Mouse (Mus musculus) neural tube, embryonic 12.5 days (tissue): ENCODE measurements around the gene Syde1. TPM values are rescaled to one million over a fixed set of nuclear protein-coding genes. Genes with fewer than 3 reads are reported as not detected.

ENCODE experiments used
- ATAC-seq: fragments of 200-750 bp; cut with Nextera tagmentation; 2 replicates; pipeline ENCODE4 v1.8.0; 2017; ENCODE audit warnings: low read depth, mild to moderate bottlenecking, moderate TSS enrichment, moderate library complexity; ENCODE audit not compliant: low FRiP score
- H3K27ac ChIP-seq: fragments of 300-500 bp; sonication (generic); 2 replicates; pipeline ENCODE4 v1.5.1; 2016
- H3K27me3 ChIP-seq: fragments of 300-500 bp; sonication (generic); replicated peaks from 2 replicates; pipeline ENCODE4 v1.6.1; 2016; ENCODE audit warnings: mild to moderate bottlenecking
- H3K36me3 ChIP-seq: fragments of 300-500 bp; sonication (generic); 2 replicates; pipeline ENCODE4 v1.6.1; 2016; ENCODE audit warnings: mild to moderate bottlenecking
- H3K4me1 ChIP-seq: fragments of 300-500 bp; sonication (generic); 2 replicates; pipeline ENCODE4 v1.6.1; 2016
- H3K4me2 ChIP-seq: fragments of 300-500 bp; sonication (generic); replicated peaks from 2 replicates; pipeline ENCODE4 v1.6.1; 2016; ENCODE audit warnings: mild to moderate bottlenecking
- H3K4me3 ChIP-seq: fragments of 300-500 bp; sonication (generic); 2 replicates; pipeline ENCODE4 v1.5.1; 2016
- H3K9ac ChIP-seq: fragments of 300-500 bp; sonication (generic); 2 replicates; pipeline ENCODE4 v1.6.1; 2016; ENCODE audit warnings: mild to moderate bottlenecking
- H3K9me3 ChIP-seq: fragments of 300-500 bp; sonication (generic); 2 replicates; pipeline ENCODE4 v1.6.1; 2016; ENCODE audit warnings: mild to moderate bottlenecking
- WGBS: fragments of 180-500 bp; shearing (Covaris S2); methylation state at CpG from one replicate; pipeline ENCODE4 v1.1.7; 2016; 5-methylcytosine and 5-hydroxymethylcytosine counted together
- polyA plus RNA-seq: library from polyadenylated mRNA; unstranded; fragments of >200 nt; fragmentation: Nextera tagmentation; extraction: Ambion mirVana; gene quantifications from 2 replicates; pipeline ENCODE4 v1.2.1, GENCODE M21; 2016

Syde1 gene
- polyA plus RNA-seq, 1 experiment from 2014 or later: 7.9 TPM

DNA sequence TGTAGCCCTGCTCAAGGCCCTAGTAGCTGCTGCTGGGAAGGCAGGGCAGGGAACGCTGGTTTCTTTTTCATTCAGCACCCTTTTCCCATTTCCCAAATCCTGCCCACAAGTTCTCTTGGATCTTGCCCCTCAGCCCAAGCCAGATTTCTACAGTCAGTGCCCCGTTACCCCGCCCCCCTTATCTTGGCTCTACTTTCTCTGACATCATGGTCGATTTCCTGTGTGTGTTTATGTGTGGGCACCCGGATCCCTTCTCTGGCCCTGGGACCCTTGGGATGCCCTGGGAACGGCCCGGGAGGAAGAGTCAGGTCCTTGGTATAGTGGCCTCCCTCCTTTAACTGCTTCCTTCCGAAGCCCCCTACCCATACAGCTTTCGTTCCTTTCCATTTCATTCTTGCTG is 1.0 kb downstream of the Syde1 start:
- 48% methylated on average over 9 of the region's 9 CpGs for WGBS
- H3K36me3 ChIP-seq: peaks cover 25% of the 10 kb centered on the region
- H3K27me3 ChIP-seq: no peaks in the 10 kb centered on the region
- H3K9ac ChIP-seq: peak overlapping the region; percentile 65
- no peaks in the 10 kb centered on the region for H3K9me3 ChIP-seq
- no peak overlapping the region for H3K27ac ChIP-seq
- H3K4me2 ChIP-seq: peak overlapping the region; percentile 85
- H3K4me3 ChIP-seq: peak overlapping the region; percentile 57
- H3K4me1 ChIP-seq: peaks cover 9% of the 10 kb centered on the region; the same call in 1 of the 2 replicates
- ATAC-seq: no peak

DNA sequence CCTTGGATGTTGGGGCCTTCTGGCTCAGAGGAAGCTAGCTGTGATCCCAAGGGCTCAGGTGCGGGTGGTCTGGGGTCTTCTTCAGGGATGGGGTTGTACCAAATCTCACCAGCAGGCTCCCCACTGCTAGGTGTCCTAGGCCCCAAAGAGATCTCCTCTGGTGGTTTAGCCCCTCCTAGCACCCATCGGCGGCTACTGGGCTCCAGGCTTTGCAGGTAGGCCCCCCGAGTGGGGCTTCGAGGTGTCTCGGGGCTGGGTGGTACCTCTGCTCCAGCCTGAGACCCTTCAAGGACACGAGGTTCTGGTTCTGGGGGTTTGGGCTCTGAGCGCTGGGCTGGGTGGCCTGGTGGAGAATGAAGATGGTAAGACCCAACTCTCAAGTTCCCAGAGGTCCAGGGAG is 1.9 kb downstream of the Syde1 start:
- peaks cover 33% of the 10 kb centered on the region for H3K36me3 ChIP-seq
- H3K4me2 ChIP-seq: no peak overlapping the region; the same call in 1 of the 2 replicates
- no peak overlapping the region for H3K27ac ChIP-seq
- H3K9me3 ChIP-seq: no peaks in the 10 kb centered on the region
- ATAC-seq: no peak
- no peak overlapping the region for H3K9ac ChIP-seq
- no peaks in the 10 kb centered on the region for H3K27me3 ChIP-seq
- H3K4me1 ChIP-seq: peaks cover 9% of the 10 kb centered on the region; the same call in 1 of the 2 replicates
- no peak overlapping the region for H3K4me3 ChIP-seq
- 96% methylated on average over 8 of the region's 8 CpGs for WGBS

DNA sequence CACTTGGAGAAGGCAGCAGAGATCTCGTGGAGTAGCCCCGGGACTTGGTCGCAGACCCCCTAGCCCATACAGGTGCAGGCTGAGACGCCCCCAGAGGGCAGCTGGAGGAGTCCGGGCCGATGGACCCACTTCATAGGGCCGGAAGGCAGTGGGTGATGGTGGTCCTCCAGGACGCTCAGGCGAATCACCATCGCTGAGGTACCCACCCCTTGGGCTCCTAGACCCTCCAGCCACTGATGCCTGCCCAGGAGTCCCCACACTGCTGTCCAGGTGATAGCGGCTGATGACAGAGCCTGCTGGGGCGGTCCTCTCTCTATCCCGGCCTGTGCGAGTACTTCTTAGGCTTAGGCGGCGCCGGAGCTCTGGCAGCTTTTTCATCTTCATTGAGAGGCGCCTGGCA is 2.5 kb downstream of the Syde1 start:
- Histone ChIP-seq H3K4me1 (peaks cover 9% of the 10 kb centered on the region; the same call in 1 of the 2 replicates), H3K4me2 (no peak overlapping the region), H3K9ac (no peak overlapping the region), H3K4me3 (no peak overlapping the region), H3K27me3 (no peaks in the 10 kb centered on the region), H3K9me3 (no peaks in the 10 kb centered on the region), H3K36me3 (peaks cover 39% of the 10 kb centered on the region), H3K27ac (no peak overlapping the region)
- ATAC-seq: no peak
- 95% methylated on average over 18 of the region's 18 CpGs for WGBS

DNA sequence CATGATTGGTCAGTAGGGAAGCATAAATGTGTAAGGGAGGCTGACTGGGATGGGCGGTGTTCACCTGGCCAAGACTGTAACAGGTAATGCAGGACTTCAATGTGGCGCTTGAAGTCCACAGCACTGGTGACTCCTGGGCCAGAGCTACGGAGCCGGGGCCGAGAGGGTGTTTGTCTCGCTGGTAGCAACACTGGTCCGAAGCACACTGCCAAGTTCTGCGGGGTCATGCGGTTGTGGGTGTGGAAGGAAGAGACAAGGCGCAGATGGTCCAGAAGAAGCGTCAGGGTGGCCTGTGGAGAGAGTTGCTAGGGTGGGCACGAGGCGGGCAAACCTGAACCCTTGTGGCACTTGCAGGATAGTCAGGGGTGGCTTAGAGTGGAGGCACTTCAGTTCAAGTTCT is 5.7 kb downstream of the Syde1 start:
- Histone ChIP-seq H3K4me1 (peaks cover 5% of the 10 kb centered on the region; the same call in 1 of the 2 replicates), H3K27ac (no peak overlapping the region), H3K4me3 (no peak overlapping the region), H3K4me2 (no peak overlapping the region), H3K27me3 (no peaks in the 10 kb centered on the region), H3K9me3 (no peaks in the 10 kb centered on the region), H3K36me3 (peaks cover 61% of the 10 kb centered on the region), H3K9ac (no peak overlapping the region)
- ATAC-seq: no peak
- whole genome bisulfite sequencing: 95% methylated on average over 13 of the region's 13 CpGs

DNA sequence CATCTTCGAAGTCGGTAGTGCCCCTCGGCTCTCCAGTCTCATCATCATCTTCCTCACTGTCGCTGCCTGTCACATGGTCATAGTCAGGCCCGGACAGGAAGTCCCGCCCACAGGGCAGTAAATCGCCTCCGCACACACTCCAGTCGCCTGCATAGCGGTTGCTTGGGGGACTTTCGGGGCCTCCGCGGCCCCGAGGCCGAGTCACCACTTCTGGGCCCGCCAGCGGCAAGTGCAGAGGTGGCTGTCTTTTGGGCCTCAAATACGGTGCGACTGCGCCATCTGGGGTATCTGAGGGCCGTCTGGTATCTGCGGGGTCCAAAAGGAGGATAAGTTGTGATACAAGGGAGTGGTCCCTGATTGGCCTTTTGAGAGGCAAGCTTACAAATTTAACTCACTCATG is 6.2 kb downstream of the Syde1 start:
- 90% methylated on average over 22 of the region's 22 CpGs for WGBS
- peaks cover 65% of the 10 kb centered on the region for H3K36me3 ChIP-seq

DNA sequence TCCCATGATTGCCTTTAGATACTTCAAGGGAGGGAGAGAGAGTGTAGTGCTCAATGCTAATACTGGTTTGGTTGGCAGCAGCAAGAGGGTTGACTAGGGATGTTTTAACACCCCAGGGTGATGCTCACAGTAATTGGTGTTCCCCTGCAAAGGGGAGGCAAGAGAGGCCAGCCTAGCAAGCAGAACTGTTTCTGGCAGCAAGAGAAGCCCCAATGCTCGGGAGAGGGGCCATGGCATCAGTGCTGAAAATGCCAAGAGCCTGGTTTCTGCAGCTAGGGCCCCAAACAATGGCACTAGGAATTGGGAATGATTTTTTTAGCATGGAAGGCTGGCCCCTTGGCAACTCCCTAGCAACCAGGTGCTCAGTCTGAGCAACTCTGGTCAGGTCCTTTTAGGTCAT is 6.8 kb downstream of the Syde1 start:
- Histone ChIP-seq H3K9ac (no peak overlapping the region), H3K27ac (no peak overlapping the region), H3K9me3 (no peaks in the 10 kb centered on the region), H3K4me3 (no peak overlapping the region), H3K4me1 (peaks cover 2% of the 10 kb centered on the region; the same call in 1 of the 2 replicates), H3K4me2 (no peak overlapping the region), H3K27me3 (no peaks in the 10 kb centered on the region), H3K36me3 (peaks cover 68% of the 10 kb centered on the region)
- ATAC-seq: no peak
- WGBS: 77% methylated on average over 1 of the region's 1 CpGs

More for the DNA sequence above, 6.2 kb downstream of the Syde1 start:
- Histone ChIP-seq H3K4me1 (peaks cover 5% of the 10 kb centered on the region; the same call in 1 of the 2 replicates), H3K9ac (no peak overlapping the region), H3K27me3 (no peaks in the 10 kb centered on the region), H3K4me3 (no peak overlapping the region), H3K4me2 (no peak overlapping the region), H3K9me3 (no peaks in the 10 kb centered on the region), H3K27ac (no peak overlapping the region)
- no peak for ATAC-seq

DNA sequence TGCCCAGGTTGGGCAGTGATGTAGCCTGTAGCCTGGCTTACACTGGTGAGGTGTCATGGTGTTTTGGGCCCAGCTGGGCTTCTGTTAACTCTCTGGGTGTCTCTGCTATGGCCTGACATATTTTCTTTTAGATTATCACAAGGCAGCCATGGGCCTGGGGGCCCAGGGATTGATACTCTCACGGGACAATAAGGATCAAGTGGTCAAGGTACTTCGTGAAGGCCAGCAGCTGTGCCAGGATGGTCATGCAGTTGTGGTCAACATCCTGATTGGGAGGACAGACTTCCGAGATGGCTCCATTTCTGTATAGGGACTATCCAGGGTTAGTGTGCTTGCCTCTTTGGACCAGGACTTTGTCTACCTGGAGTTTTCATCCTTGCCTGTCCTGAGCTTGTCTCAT is 7.8 kb downstream of the Syde1 start:
- Histone ChIP-seq H3K9me3 (no peaks in the 10 kb centered on the region), H3K27ac (no peak overlapping the region), H3K4me2 (no peak overlapping the region), H3K9ac (no peak overlapping the region), H3K27me3 (no peaks in the 10 kb centered on the region), H3K4me3 (no peak overlapping the region), H3K36me3 (peaks cover 73% of the 10 kb centered on the region), H3K4me1 (no peaks in the 10 kb centered on the region)
- WGBS: 86% methylated on average over 3 of the region's 3 CpGs
- ATAC-seq: no peak

DNA sequence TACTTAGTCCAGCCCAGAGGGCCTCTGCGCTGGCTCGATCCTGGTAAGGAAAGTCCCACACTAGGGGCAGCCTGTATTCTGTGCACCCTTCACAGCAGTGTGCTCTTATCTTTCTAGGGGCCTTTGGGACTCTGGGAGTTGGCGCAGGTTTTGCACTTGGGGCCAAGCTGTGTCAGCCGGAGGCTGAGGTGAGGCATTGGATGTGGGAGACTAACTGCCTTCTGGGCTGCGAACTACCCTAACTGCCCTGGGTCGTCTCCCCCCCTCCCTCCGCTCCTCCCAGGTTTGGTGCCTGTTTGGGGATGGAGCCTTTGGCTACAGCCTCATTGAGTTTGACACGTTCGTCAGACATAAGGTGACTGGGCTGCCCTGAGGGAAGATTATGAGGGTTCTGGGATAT is 8.4 kb downstream of the Syde1 start:
- H3K27ac ChIP-seq: no peak overlapping the region
- H3K9me3 ChIP-seq: no peaks in the 10 kb centered on the region
- WGBS: 78% methylated on average over 9 of the region's 9 CpGs
- H3K9ac ChIP-seq: no peak overlapping the region
- no peaks in the 10 kb centered on the region for H3K27me3 ChIP-seq
- no peak overlapping the region for H3K4me2 ChIP-seq
- H3K36me3 ChIP-seq: peaks cover 75% of the 10 kb centered on the region
- no peak overlapping the region for H3K4me3 ChIP-seq
- no peaks in the 10 kb centered on the region for H3K4me1 ChIP-seq
- no peak for ATAC-seq

DNA sequence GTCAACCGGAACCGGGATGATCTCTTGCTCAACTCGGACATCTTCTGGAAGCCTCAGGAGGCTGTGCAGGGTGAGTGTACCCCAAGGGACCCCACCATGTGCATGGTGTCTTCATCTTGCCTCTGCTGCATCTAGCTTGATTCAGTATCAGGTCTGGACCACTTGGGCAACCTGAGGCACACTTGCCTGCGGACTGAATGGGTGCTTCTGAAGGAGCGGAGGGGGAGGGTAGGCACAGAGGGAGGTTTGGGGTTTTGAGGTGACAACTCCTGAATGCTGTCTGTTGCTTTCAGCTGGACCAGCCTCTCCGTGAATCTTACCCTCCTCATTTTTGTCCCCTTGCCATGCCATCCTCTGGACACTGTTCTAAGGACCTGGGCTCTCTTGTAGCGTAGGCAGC is 10.6 kb downstream of the Syde1 start:
- no peak for ATAC-seq
- Histone ChIP-seq H3K9me3 (no peaks in the 10 kb centered on the region), H3K27me3 (no peaks in the 10 kb centered on the region), H3K4me1 (no peaks in the 10 kb centered on the region), H3K27ac (no peak overlapping the region), H3K9ac (no peak overlapping the region), H3K36me3 (peaks cover 69% of the 10 kb centered on the region), H3K4me2 (no peak overlapping the region), H3K4me3 (no peak overlapping the region)
- 94% methylated on average over 7 of the region's 7 CpGs for WGBS

DNA sequence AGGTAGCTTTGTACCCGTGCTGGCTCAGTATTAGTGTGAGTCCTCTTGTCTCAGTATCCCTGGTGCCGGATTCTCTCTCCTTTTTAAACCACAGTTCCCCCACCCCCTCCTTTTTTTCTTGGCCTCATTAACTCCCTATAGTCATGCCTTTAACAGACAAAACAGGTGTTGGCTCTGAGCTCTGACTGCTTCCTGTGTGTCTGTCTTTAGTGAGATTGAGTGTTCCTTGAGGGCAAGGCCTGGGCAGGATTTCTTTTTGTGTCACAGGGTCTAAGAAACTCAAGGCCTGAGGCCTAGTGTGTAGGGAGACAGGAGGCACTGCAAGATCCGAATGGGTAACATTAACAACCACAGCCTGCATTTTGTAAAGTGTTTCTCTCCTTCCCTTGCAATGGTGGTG is 13.6 kb downstream of the Syde1 start:
- H3K4me2 ChIP-seq: no peak overlapping the region
- no peaks in the 10 kb centered on the region for H3K27me3 ChIP-seq
- H3K9ac ChIP-seq: no peak overlapping the region
- WGBS: 68% methylated on average over 3 of the region's 3 CpGs
- H3K4me1 ChIP-seq: peaks cover 5% of the 10 kb centered on the region; the same call in 1 of the 2 replicates
- ATAC-seq: no peak
- H3K4me3 ChIP-seq: no peak overlapping the region
- peaks cover 40% of the 10 kb centered on the region for H3K36me3 ChIP-seq
- no peaks in the 10 kb centered on the region for H3K9me3 ChIP-seq
- no peak overlapping the region for H3K27ac ChIP-seq

DNA sequence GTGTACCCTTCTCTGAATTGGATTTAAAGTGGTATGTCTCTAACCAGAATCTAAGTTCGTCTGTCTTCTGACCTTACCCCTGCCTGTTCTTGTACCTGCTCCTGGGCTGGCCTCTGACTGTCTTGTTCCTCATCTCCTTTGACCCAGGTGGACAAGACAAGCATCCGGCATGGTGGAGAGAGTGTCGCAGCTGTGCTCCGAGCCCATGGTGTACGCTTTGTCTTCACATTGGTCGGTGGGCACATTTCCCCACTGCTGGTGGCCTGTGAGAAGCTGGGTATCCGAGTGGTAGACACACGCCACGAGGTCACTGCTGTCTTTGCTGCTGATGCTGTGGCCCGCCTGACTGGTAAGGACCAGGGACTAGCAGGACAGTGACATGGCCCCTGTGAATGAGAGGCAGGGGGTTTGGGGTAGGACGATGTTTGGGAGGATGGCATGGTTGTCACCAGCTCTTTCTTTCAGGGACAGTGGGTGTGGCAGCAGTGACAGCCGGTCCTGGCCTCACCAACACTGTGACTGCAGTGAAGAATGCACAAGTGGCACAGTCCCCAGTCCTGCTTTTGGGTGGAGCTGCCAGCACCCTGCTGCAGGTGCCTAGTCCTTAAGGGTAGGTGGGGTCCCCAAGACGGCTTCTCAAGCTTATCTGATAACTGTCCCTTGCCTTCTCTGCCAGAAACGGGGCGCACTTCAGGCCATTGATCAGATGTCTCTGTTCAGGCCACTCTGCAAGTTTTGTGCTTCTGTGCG is 15.2 kb downstream of the Syde1 start:
- peaks cover 5% of the 10 kb centered on the region; the same call in 1 of the 2 replicates for H3K4me1 ChIP-seq
- 91% methylated on average over 16 of the region's 16 CpGs for WGBS
- peaks cover 34% of the 10 kb centered on the region for H3K36me3 ChIP-seq
- H3K27me3 ChIP-seq: no peaks in the 10 kb centered on the region
- no peak overlapping the region for H3K4me3 ChIP-seq
- no peak for ATAC-seq
- no peak overlapping the region for H3K9ac ChIP-seq
- H3K4me2 ChIP-seq: no peak overlapping the region
- no peak overlapping the region for H3K27ac ChIP-seq
- H3K9me3 ChIP-seq: no peaks in the 10 kb centered on the region

DNA sequence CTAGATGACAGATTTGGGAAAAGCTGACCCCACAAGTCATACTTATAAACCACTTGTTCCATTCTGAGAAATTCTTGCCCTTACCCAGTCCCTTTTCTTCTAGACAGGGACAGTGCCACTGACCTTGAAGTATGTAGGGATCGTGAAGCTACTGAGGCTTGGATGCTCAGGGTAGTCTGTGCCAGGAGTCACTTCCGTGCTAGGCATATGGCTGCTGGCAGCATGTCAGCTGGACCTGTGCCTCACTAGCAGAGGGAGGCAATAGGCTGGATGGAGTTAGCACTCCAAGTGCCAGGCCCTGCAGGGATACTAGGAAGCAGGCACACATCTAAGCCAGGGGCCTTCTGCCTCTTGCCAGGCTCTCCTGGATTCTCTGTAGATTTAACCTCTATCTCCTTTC is 16.1 kb downstream of the Syde1 start:
- H3K4me2 ChIP-seq: peak overlapping the region; percentile 79
- 0 out of 2 replicates have a peak overlapping the region, but pooled peaks have one; percentile 68 for H3K9ac ChIP-seq

More for the DNA sequence above, 16.1 kb downstream of the Syde1 start:
- H3K9me3 ChIP-seq: no peaks in the 10 kb centered on the region
- H3K4me1 ChIP-seq: peaks cover 5% of the 10 kb centered on the region; the same call in 1 of the 2 replicates
- 90% methylated on average over 2 of the region's 2 CpGs for WGBS
- no peak overlapping the region for H3K27ac ChIP-seq
- peaks cover 26% of the 10 kb centered on the region for H3K36me3 ChIP-seq
- H3K27me3 ChIP-seq: no peaks in the 10 kb centered on the region
- ATAC-seq: no peak
- H3K4me3 ChIP-seq: no peak overlapping the region
